Mouse (Mus musculus) embryonic facial prominence, embryonic 15.5 days (tissue): ENCODE results near the gene Col4a2. TPM values are rescaled to one million over a fixed set of nuclear protein-coding genes. Genes with fewer than 3 reads are reported as not detected.
"Not testable (repeated sequence)": the region's sequence is repeated elsewhere in the genome, so short reads cannot be mapped to it uniquely, and the experiment has no call there.

Source experiments
- ATAC-seq: fragments of 200-750 bp; cut with Nextera tagmentation; 2 replicates; pipeline ENCODE4 v1.8.0; 2017; ENCODE audit warnings: low read depth, moderate TSS enrichment; ENCODE audit not compliant: insufficient number of reproducible peaks, low FRiP score, low TSS enrichment
- H3K27ac ChIP-seq: fragments of 300-500 bp; sonication (generic); replicated peaks from 2 replicates; pipeline ENCODE4 v1.5.1; 2015; ENCODE audit warnings: mild to moderate bottlenecking, inconsistent platforms
- H3K27me3 ChIP-seq: fragments of 300-500 bp; sonication (generic); 2 replicates; pipeline ENCODE4 v1.6.1; 2015; ENCODE audit warnings: inconsistent platforms
- H3K36me3 ChIP-seq: fragments of 300-500 bp; sonication (generic); 2 replicates; pipeline ENCODE4 v1.6.1; 2015; ENCODE audit warnings: mild to moderate bottlenecking, inconsistent platforms
- H3K4me1 ChIP-seq: fragments of 300-500 bp; sonication (generic); 2 replicates; pipeline ENCODE4 v1.6.1; 2015; ENCODE audit warnings: inconsistent platforms
- H3K4me2 ChIP-seq: fragments of 300-500 bp; sonication (generic); replicated peaks from 2 replicates; pipeline ENCODE4 v1.6.1; 2015; ENCODE audit warnings: mild to moderate bottlenecking, inconsistent platforms
- H3K4me3 ChIP-seq: fragments of 300-500 bp; sonication (generic); replicated peaks from 2 replicates; pipeline ENCODE4 v1.5.1; 2015; ENCODE audit warnings: mild to moderate bottlenecking, inconsistent platforms
- H3K9ac ChIP-seq: fragments of 300-500 bp; sonication (generic); 2 replicates; pipeline ENCODE4 v1.6.1; 2015; ENCODE audit warnings: inconsistent platforms
- H3K9me3 ChIP-seq: fragments of 300-500 bp; sonication (generic); replicated peaks from 2 replicates; pipeline ENCODE4 v1.6.1; 2016; ENCODE audit warnings: inconsistent platforms
- WGBS: fragments of 180-500 bp; shearing (Covaris S2); methylation state at CpG from one replicate; pipeline ENCODE4 v1.1.7; 2015; 5-methylcytosine and 5-hydroxymethylcytosine counted together
- polyA plus RNA-seq: library from polyadenylated mRNA; unstranded; fragments of >200 nt; fragmentation: Nextera tagmentation; extraction: Ambion mirVana; gene quantifications from 2 replicates; pipeline ENCODE4 v1.2.1, GENCODE M21; 2015

Gene Col4a2
- polyA plus RNA-seq, 1 experiment from 2014 or later = 86.9 TPM

DNA sequence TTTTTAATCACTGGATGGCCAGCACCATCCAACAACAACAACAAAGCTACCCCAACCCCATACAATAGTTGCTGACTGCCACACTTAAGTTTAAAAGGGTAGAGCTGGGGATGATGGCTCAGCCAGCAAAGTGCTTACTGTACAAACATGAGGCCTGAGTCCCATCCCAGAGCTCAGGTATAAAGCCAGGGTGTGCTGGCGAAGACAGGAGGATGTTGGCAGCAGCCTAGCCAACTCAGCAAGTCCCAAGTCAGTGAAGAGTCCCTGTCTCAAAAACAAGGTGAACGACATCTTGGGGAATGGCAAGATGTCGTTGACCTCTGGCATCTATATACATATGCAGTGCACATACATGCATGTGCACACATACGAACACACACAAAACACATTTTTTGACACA lies 150.0 kb downstream of the Col4a2 start:
- Histone ChIP-seq H3K27ac (no peak overlapping the region), H3K36me3 (no peaks in the 10 kb centered on the region), H3K9me3 (no peaks in the 10 kb centered on the region), H3K27me3 (no peaks in the 10 kb centered on the region), H3K9ac (no peak overlapping the region), H3K4me1 (peaks cover 7% of the 10 kb centered on the region; the same call in 1 of the 2 replicates), H3K4me2 (no peak overlapping the region), H3K4me3 (no peak overlapping the region)
- ATAC-seq = no peak
- WGBS = 88% methylated on average over 4 of the region's 4 CpGs

DNA sequence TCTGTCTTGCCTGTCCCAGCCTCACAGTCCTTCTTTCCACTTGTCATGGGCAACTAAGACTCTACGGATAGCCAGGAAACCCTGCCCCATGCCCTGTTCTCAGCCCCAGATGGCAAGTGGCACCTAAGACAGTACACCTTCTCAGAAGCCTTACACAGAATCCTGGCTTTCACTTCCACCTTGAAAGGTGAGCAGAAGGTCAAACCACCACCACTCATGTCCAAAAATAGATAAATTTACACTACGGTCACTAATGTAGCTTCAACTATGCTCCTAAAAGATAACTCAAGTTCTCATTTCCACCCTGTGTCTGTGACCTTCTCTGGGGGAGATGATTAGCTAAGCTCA lies 150.9 kb downstream of the Col4a2 start:
- Histone ChIP-seq H3K27ac (no peak overlapping the region), H3K4me3 (no peak overlapping the region), H3K9me3 (no peaks in the 10 kb centered on the region), H3K36me3 (no peaks in the 10 kb centered on the region), H3K4me1 (0 out of 2 replicates have a peak, but pooled peaks cover 3% of the 10 kb centered on the region), H3K4me2 (no peak overlapping the region), H3K27me3 (no peaks in the 10 kb centered on the region), H3K9ac (no peak overlapping the region)
- WGBS = 93% methylated on average over 2 of the region's 2 CpGs
- no peak for ATAC-seq

DNA sequence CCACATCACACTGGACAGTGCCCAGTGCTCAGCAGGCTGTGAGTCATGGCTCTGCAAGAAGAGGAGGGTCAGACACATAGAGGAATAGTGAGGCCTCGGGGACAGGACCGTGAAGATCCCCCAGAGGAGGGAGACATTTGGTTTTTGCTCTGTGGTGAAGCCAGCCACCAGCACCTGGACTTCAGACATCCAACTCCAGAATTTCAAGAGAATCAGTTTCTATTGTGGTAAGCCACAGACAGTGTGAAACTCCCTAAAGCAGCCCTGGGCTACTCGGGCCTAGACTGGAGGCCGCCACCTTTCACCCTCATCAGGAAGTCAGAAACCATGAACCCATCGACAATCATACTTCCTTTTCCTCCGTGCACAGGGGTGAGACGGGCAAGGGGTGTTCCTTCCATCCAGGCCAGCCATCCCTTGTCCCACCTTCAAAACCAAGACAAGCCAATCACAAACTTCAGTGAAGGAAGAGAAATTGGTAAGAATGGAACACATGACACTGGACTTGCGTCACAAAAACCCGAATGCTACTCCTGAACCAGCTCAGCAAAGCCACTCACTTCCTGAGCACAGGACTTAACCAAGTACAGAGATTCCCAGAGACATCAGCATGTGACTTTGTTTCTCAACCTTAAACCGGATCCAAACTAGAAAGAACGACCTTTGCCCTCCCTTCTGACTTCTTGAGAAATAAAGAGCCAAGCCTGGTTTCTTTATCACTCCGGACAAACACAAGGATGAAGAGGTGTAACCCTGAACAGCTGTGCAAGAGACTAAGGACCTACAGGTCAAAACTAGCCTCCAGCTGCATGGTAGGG lies 151.5 kb downstream of the Col4a2 start:
- 77% methylated on average over 12 of the region's 12 CpGs for WGBS
- ATAC-seq = no peak
- no peak overlapping the region for H3K4me3 ChIP-seq
- no peak overlapping the region for H3K27ac ChIP-seq
- H3K9me3 ChIP-seq = no peaks in the 10 kb centered on the region
- H3K9ac ChIP-seq = no peak overlapping the region
- 0 out of 2 replicates have a peak, but pooled peaks cover 3% of the 10 kb centered on the region for H3K4me1 ChIP-seq
- H3K36me3 ChIP-seq = no peaks in the 10 kb centered on the region
- no peak overlapping the region for H3K4me2 ChIP-seq
- H3K27me3 ChIP-seq = no peaks in the 10 kb centered on the region

DNA sequence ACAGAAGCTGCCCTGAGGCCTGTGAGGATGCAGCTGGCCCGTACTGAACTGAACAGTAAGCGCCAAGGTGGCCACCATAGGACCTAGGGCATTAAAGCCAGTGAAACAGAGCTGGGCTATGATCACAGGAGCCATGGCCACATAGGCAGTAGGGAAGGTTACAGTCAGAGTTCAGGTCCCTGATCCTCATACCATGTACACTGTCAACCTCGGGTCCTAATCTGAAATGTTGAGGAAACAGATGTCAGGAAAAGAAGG lies 152.0 kb downstream of the Col4a2 start:
- no peaks in the 10 kb centered on the region for H3K27me3 ChIP-seq
- WGBS = 64% methylated on average over 3 of the region's 3 CpGs
- H3K9ac ChIP-seq = no peak overlapping the region
- ATAC-seq = no peak
- no peaks in the 10 kb centered on the region for H3K9me3 ChIP-seq
- no peak overlapping the region for H3K4me3 ChIP-seq
- no peak overlapping the region for H3K4me2 ChIP-seq
- no peaks in the 10 kb centered on the region for H3K36me3 ChIP-seq
- H3K27ac ChIP-seq = no peak overlapping the region
- H3K4me1 ChIP-seq = 0 out of 2 replicates have a peak, but pooled peaks cover 3% of the 10 kb centered on the region

DNA sequence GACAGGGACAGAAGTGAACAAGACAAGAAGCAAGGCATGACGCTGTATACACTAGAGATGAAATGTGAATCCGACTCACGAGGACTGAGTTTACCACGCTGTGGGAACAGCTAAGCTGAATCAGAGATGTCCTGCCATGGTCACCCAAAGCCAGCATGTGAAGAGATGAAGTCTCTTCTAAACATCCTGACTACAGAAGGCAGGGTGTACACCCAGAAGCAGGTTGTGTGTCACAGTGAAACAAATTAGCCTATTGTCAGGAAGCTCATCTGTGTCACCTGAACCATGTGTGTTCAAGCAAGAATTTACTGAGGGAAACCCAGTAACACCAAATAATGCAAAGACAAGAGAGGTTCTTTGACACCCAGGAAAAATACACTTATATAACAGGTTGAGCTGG lies 153.0 kb downstream of the Col4a2 start:
- no peaks in the 10 kb centered on the region for H3K36me3 ChIP-seq
- no peak overlapping the region for H3K27ac ChIP-seq
- no peaks in the 10 kb centered on the region for H3K27me3 ChIP-seq
- 0 out of 2 replicates have a peak, but pooled peaks cover 3% of the 10 kb centered on the region for H3K4me1 ChIP-seq
- H3K4me2 ChIP-seq = no peak overlapping the region
- H3K9ac ChIP-seq = no peak overlapping the region
- no peak for ATAC-seq
- H3K9me3 ChIP-seq = no peaks in the 10 kb centered on the region
- H3K4me3 ChIP-seq = no peak overlapping the region
- WGBS = 86% methylated on average over 4 of the region's 4 CpGs

DNA sequence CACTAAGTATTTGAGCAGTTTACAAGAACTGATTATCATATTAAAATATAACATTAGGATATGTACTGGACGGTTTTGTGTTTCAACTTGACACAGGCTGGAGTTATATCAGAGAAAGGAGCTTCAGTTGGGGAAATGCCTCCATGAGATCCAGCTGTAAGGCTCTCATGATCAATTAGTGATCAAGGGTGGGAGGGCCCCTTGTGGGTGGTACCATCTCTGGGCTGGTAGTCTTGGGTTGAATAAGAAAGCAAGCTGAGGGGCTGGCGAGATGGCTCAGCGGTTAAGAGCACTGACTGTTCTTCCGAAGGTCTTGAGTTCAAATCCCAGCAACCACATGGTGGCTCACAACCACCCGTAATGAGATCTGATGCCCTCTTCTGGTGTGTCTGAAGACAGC lies 153.9 kb downstream of the Col4a2 start:
- not testable (repeated sequence) for H3K9me3 ChIP-seq, H3K4me3 ChIP-seq, H3K27me3 ChIP-seq, ATAC-seq, H3K4me2 ChIP-seq, H3K36me3 ChIP-seq, H3K9ac ChIP-seq, H3K27ac ChIP-seq, H3K4me1 ChIP-seq
- 72% methylated on average over 5 of the region's 5 CpGs for WGBS

DNA sequence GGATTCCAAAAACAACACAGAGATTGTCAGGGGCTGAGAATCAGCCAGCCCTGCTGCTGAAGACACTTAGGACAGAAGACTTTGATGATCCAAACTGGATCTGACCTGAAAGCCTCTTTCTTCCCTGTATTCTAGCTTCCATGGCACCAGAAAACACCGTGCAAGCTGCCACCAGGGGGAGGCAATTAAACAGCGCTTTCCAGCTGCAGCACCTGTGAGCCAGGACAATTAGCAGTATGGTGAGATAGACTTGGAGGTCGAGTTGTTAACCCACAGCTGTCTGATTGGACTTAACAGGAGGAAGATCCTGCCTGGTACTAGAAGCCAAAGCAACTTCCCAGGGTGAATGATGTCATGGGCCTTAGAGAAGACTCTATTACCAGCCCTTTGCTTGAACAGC lies 156.5 kb downstream of the Col4a2 start:
- WGBS = 7% methylated on average over 3 of the region's 3 CpGs
- Histone ChIP-seq H3K4me2 (no peak overlapping the region), H3K4me3 (no peak overlapping the region), H3K27ac (no peak overlapping the region), H3K9ac (no peak overlapping the region), H3K9me3 (no peaks in the 10 kb centered on the region), H3K36me3 (no peaks in the 10 kb centered on the region), H3K4me1 (no peaks in the 10 kb centered on the region), H3K27me3 (peaks cover 10% of the 10 kb centered on the region)
- ATAC-seq = no peak

DNA sequence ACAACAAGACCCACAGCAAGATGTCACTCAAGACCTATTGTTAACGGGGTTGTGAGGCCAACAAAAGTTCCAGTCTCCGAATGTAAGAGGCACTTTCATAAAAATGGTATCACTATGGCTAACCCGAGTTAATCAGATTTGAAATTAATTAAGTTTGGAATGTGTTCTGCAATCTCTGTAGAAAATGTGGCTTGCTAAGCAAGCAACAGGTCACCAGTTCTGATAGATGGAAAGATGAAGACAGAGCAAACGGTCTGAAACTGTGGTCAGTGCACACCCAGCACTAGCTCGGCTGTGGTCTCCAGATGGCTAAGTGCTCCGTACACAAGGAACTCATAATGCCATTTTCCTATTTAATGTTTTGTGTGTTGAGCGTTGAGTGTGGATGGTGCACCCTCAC lies 158.1 kb downstream of the Col4a2 start:
- Histone ChIP-seq H3K27me3 (peaks cover 23% of the 10 kb centered on the region), H3K4me1 (no peaks in the 10 kb centered on the region), H3K27ac (no peak overlapping the region), H3K9me3 (no peaks in the 10 kb centered on the region), H3K4me2 (no peak overlapping the region), H3K4me3 (no peak overlapping the region), H3K9ac (no peak overlapping the region), H3K36me3 (no peaks in the 10 kb centered on the region)
- ATAC-seq = no peak
- 69% methylated on average over 7 of the region's 7 CpGs for WGBS

DNA sequence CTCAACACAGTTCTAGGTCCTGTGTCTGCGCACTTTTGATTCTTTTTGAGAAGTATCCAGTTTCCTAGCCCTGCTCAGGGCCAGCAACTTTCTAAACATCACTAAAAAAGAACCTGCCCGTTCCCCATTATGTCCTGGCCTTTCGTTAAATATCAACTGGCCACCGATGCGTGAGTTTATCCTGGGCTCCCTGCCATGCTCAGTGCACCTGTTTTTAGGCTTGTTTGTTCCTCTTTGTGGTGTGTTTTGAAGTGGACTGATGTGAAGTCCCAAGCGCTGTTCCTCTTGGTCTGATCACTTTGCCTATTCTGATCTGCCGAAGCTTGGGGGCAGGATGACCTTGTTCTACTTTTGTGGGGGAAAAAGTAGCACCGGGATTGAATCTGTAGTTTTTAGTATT lies 158.7 kb downstream of the Col4a2 start:
- no peak overlapping the region for H3K4me2 ChIP-seq
- no peaks in the 10 kb centered on the region for H3K9me3 ChIP-seq
- no peak for ATAC-seq
- peaks cover 29% of the 10 kb centered on the region for H3K27me3 ChIP-seq
- H3K9ac ChIP-seq = no peak overlapping the region
- WGBS = 47% methylated on average over 8 of the region's 8 CpGs
- H3K27ac ChIP-seq = no peak overlapping the region
- H3K4me1 ChIP-seq = peaks cover 2% of the 10 kb centered on the region
- no peak overlapping the region for H3K4me3 ChIP-seq
- no peaks in the 10 kb centered on the region for H3K36me3 ChIP-seq

DNA sequence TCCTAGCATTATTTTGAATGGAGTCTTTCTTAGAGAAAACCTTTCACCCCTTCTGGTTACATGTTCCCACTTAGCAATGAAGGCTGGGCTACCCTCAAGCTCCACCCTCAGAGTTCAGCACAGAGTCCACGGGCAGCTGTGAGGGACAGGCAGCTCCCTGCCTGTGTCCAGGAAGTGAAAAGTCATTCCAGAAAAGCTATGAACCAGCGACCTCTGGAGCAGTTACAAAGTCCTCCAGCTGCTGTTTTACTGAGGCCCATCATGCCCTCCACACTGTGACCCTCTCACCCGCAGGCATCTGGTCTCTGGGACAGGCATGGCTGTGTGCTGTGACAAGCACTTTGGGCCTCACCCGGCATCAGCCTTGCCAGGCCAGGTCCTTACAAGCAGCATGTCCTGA lies 160.5 kb downstream of the Col4a2 start:
- no peak for ATAC-seq
- no peak overlapping the region for H3K4me2 ChIP-seq
- 35% methylated on average over 4 of the region's 4 CpGs for WGBS
- H3K4me3 ChIP-seq = no peak overlapping the region
- peaks cover 43% of the 10 kb centered on the region for H3K27me3 ChIP-seq
- H3K36me3 ChIP-seq = no peaks in the 10 kb centered on the region
- no peaks in the 10 kb centered on the region for H3K9me3 ChIP-seq
- H3K4me1 ChIP-seq = peaks cover 18% of the 10 kb centered on the region
- no peak overlapping the region for H3K27ac ChIP-seq
- no peak overlapping the region for H3K9ac ChIP-seq

DNA sequence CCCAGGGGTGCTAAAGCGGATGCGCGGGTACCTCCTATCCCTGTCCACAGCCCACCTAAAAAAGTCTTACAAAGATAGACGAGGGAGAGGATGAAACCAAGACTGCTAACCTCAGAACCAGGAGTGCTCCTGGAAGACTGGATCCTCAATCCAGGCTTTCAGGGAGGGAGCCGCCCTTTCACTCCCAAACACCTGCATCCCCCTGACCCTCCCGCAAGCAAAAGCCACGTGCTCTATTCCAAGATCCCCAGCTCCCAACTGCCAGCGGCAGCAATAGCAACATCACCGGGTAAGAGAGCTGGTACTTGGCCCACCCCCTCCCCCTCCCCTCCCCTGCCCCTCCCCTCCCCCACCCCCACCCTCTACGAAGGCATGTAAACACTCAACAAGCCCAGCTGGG lies 162.8 kb downstream of the Col4a2 start:
- 9% methylated on average over 10 of the region's 10 CpGs for WGBS
- H3K36me3 ChIP-seq = no peaks in the 10 kb centered on the region
- peaks cover 66% of the 10 kb centered on the region for H3K27me3 ChIP-seq

DNA sequence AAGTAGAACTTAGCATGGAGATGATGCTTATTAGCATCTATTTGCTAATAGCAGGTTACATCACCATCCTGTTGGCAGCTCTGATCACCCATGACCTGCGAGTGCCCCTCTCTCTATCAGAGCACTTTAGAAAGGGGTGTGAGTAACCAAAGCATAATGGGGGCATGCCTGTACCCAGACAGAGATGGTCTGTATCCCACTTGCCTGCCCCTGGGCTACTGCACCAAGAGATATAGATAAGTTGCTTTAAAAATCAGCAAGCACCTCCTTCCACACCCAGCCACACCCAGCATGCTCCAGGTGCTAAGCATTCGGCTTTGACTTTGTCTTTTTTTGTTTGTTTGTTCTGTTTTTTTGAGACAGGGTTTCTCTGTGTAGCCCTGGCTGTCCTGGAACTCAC lies 163.3 kb downstream of the Col4a2 start:
- H3K4me3 ChIP-seq = no peak overlapping the region

More for the DNA sequence above, 162.8 kb downstream of the Col4a2 start:
- no peak for ATAC-seq
- no peak overlapping the region for H3K4me2 ChIP-seq
- no peak overlapping the region for H3K4me3 ChIP-seq
- H3K4me1 ChIP-seq = peaks cover 33% of the 10 kb centered on the region
- H3K27ac ChIP-seq = no peak overlapping the region
- H3K9ac ChIP-seq = no peak overlapping the region
- H3K9me3 ChIP-seq = no peaks in the 10 kb centered on the region

More for the DNA sequence above, 163.3 kb downstream of the Col4a2 start:
- Histone ChIP-seq H3K36me3 (no peaks in the 10 kb centered on the region), H3K9me3 (no peaks in the 10 kb centered on the region), H3K4me2 (no peak overlapping the region), H3K4me1 (peaks cover 33% of the 10 kb centered on the region), H3K9ac (no peak overlapping the region), H3K27me3 (peaks cover 71% of the 10 kb centered on the region), H3K27ac (no peak overlapping the region)
- 23% methylated on average over 2 of the region's 2 CpGs for WGBS
- ATAC-seq = no peak
